Mouse (Mus musculus) MEL (cell line): ENCODE results near the gene Hoxb7.

Source experiments
- CTCF ChIP-seq, 3 experiments: IDR thresholded peaks in 2 of 3; conservative IDR thresholded peaks in 1 of 3; 2 replicates each; pipeline ENCODE4 v1.5.1; 2011 to 2012; ENCODE audit warnings: low read length in 3 of 3, low read depth in 2 of 3, mild to moderate bottlenecking in 2 of 3, improper control_type of control experiment in 1 of 3, inconsistent platforms in 1 of 3, mixed read lengths in 1 of 3, moderate library complexity in 1 of 3; ENCODE audit not compliant: control insufficient read depth in 1 of 3, insufficient read depth in 1 of 3, poor library complexity in 1 of 3, severe bottlenecking in 1 of 3
- EP300 ChIP-seq, 2 experiments: IDR thresholded peaks; 2 replicates each; pipeline ENCODE4 v1.6.1; 2011; ENCODE audit warnings: improper control_type of control experiment in 2 of 2, low read length in 2 of 2, low read depth in 1 of 2, mild to moderate bottlenecking in 1 of 2
- KAT2A ChIP-seq: conservative IDR thresholded peaks from 2 replicates; pipeline ENCODE4 v1.6.1; 2012; ENCODE audit warnings: low read depth, low read length, improper control_type of control experiment, inconsistent platforms
- MAFK ChIP-seq: IDR thresholded peaks from 2 replicates; pipeline ENCODE4 v1.6.1; 2011; ENCODE audit warnings: low read depth, mild to moderate bottlenecking, low read length, improper control_type of control experiment, borderline replicate concordance
- MXI1 ChIP-seq: IDR thresholded peaks from 2 replicates; pipeline ENCODE4 v1.6.1; 2011; ENCODE audit warnings: mild to moderate bottlenecking, low read depth, low read length, improper control_type of control experiment
- POLR2A ChIP-seq, 2 experiments: IDR thresholded peaks; 2 replicates each; pipeline ENCODE4 v1.6.1; 2011 to 2012; ENCODE audit warnings: low read length in 2 of 2, mild to moderate bottlenecking in 2 of 2, control low read depth in 1 of 2, improper control_type of control experiment in 1 of 2, low read depth in 1 of 2, moderate library complexity in 1 of 2; ENCODE audit not compliant: control insufficient read depth in 1 of 2, insufficient read depth in 1 of 2, poor library complexity in 1 of 2
- RAD21 ChIP-seq: IDR thresholded peaks from 2 replicates; pipeline ENCODE4 v1.6.1; 2011; ENCODE audit warnings: mild to moderate bottlenecking, low read depth, low read length, improper control_type of control experiment
- TAL1 ChIP-seq: IDR thresholded peaks from 2 replicates; pipeline ENCODE4 v1.6.1; 2012; ENCODE audit warnings: mild to moderate bottlenecking, inconsistent platforms, low read length, moderate library complexity, mixed read lengths
- ZMIZ1 ChIP-seq: IDR thresholded peaks from 2 replicates; pipeline ENCODE4 v1.6.1; 2012; ENCODE audit warnings: low read depth, mild to moderate bottlenecking, inconsistent platforms, low read length, improper control_type of control experiment, moderate library complexity

DNA sequence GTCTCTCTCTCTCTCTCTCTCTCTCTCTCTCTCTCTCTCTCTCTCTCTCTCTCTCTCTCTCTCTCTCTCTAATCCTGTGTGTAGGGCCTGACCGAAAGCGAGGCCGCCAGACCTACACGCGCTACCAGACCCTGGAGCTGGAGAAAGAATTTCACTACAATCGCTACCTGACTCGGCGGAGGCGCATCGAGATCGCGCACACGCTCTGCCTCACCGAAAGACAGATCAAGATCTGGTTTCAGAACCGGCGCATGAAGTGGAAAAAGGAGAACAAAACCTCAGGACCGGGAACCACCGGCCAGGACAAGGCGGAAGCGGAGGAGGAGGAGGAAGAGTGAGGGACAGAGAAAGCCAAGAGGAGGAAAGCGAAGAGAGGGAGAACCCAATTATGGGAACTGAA, 2.9 kb downstream of the Hoxb7 start:
- TF ChIP-seq POLR2A (IDR thresholded peaks at IDR 0.05; ENCODE audit: control insufficient read depth in 1 of 2, insufficient read depth in 1 of 2, low read depth in 1 of 2, low read length in 2 of 2, poor library complexity in 1 of 2) (no peak), CTCF (IDR thresholded peaks at IDR 0.05 in 2 of 3, conservative IDR thresholded peaks at IDR 0.05 in 1 of 3; ENCODE audit: control insufficient read depth in 1 of 3, insufficient read depth in 1 of 3, low read depth in 2 of 3, low read length in 3 of 3, poor library complexity in 1 of 3, severe bottlenecking in 1 of 3) (no peak), ZMIZ1 (no peak), EP300 (IDR thresholded peaks at IDR 0.05; ENCODE audit: low read depth in 1 of 2, low read length in 2 of 2) (no peak), MXI1 (no peak), MAFK (no peak), TAL1 (no peak), KAT2A (no peak), RAD21 (no peak)
